Mouse (Mus musculus) stomach, postnatal 0 days (tissue): Measurements from ENCODE around the gene Usp46.

Experiments used
- CTCF ChIP-seq: IDR thresholded peaks from 2 replicates; pipeline ENCODE4 v1.5.1; 2016; ENCODE audit warnings: antibody characterized with exemption, low read depth, mild to moderate bottlenecking, moderate library complexity
- EP300 ChIP-seq: optimal IDR thresholded peaks from 2 replicates; pipeline ENCODE3; 2016; ENCODE audit warnings: antibody characterized with exemption

DNA sequence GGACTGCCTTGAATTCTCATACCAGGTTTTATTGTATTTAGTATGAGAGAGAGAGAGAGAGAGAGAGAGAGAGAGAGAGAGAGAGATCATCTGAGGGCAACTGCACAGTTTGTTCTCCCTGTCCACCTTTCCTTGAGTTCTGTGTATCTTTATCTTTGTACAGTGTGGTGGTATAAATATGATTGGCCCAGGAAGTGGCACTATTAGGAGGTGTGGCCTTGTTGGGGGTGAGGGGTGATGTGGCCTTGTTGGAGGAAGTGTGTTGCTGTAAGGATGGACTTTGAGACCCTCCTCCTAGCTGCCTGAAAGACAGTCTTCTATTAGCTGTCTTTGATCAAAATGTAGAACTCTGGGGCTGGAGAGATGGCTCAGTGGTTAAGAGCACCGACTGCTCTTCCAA lies 10.2 kb upstream of the Usp46 start:
- TF ChIP-seq CTCF (no peak), EP300 (no peak)
